Mouse (Mus musculus) forebrain, embryonic 15.5 days (tissue): ENCODE measurements around the gene Terb2. TPM values are rescaled to one million over a fixed set of nuclear protein-coding genes. Genes with fewer than 3 reads are reported as not detected.

ENCODE experiments used
- ATAC-seq: fragments of 200-750 bp; cut with Nextera tagmentation; replicated peaks from 2 replicates; pipeline ENCODE4 v1.8.0; 2017; ENCODE audit warnings: mild to moderate bottlenecking, moderate TSS enrichment, moderate library complexity
- H3K27ac ChIP-seq: fragments of 300-500 bp; sonication (generic); replicated peaks from 2 replicates; pipeline ENCODE4 v1.5.1; 2015; ENCODE audit warnings: mild to moderate bottlenecking, inconsistent platforms
- H3K27me3 ChIP-seq: fragments of 300-500 bp; sonication (generic); 2 replicates; pipeline ENCODE4 v1.6.1; 2015; ENCODE audit warnings: inconsistent platforms
- H3K36me3 ChIP-seq: fragments of 300-500 bp; sonication (generic); 2 replicates; pipeline ENCODE4 v1.6.1; 2015; ENCODE audit warnings: mild to moderate bottlenecking, inconsistent platforms
- H3K4me1 ChIP-seq: fragments of 300-500 bp; sonication (generic); 2 replicates; pipeline ENCODE4 v1.6.1; 2015; ENCODE audit warnings: inconsistent platforms
- H3K4me2 ChIP-seq: fragments of 300-500 bp; sonication (generic); replicated peaks from 2 replicates; pipeline ENCODE4 v1.6.1; 2015; ENCODE audit warnings: mild to moderate bottlenecking, inconsistent platforms
- H3K4me3 ChIP-seq: fragments of 300-500 bp; sonication (generic); 2 replicates; pipeline ENCODE4 v1.5.1; 2015; ENCODE audit warnings: mild to moderate bottlenecking, inconsistent platforms
- H3K9ac ChIP-seq: fragments of 300-500 bp; sonication (generic); replicated peaks from 2 replicates; pipeline ENCODE4 v1.6.1; 2015; ENCODE audit warnings: mild to moderate bottlenecking, inconsistent platforms
- H3K9me3 ChIP-seq: fragments of 300-500 bp; sonication (generic); 2 replicates; pipeline ENCODE4 v1.6.1; 2016; ENCODE audit warnings: inconsistent platforms
- WGBS: fragments of 180-500 bp; shearing (Covaris S2); methylation state at CpG from one replicate; pipeline ENCODE4 v1.1.7; 2015; ENCODE audit warnings: mixed read lengths; 5-methylcytosine and 5-hydroxymethylcytosine counted together
- polyA plus RNA-seq: library from polyadenylated mRNA; unstranded; fragments of >200 nt; fragmentation: Nextera tagmentation; extraction: Ambion mirVana; gene quantifications from 2 replicates; pipeline ENCODE4 v1.2.1, GENCODE M21; 2015

Gene Terb2
- polyA plus RNA-seq, 1 experiment from 2014 or later, result not detected

DNA sequence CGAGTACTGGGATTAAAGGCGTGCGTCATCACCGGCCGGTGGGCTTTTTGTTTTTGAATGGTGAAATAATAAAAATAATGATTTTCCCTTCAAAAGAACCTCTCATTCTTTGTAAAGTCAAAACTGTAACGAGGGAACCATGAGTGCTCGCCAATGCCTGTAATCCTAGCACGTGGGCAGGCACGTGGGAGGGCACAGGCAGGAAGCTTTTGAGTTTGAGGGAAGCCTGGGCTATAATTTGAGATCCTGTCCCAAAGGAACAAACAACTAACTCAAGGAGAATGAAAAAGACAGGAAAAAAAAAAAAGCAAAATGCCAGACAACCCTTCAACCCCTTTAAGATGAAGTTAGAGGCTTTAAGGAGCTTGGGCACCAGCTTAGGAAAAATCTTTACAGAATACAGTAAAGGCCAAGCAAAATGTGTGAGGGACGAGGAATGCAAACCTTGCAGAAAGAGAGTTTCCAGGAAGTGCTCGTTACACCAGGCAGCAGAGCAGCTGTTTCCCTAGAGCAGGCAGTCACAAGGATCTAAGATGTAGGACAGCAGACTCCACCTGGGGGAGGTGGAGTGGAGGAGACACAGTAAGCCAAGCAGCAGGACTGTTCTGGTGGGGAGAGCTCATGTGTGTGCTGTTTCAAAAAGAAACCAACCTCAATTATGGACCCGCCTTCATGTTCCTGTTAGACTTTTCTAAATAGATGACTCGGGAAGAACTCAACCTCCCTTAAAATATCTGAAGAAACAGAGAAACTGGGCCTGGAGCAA is 22.5 kb upstream of the Terb2 start:
- Histone ChIP-seq H3K9me3 (no peaks in the 10 kb centered on the region), H3K4me1 (no peaks in the 10 kb centered on the region), H3K27me3 (no peaks in the 10 kb centered on the region), H3K36me3 (no peaks in the 10 kb centered on the region), H3K4me2 (no peak overlapping the region), H3K27ac (no peak overlapping the region), H3K4me3 (no peak overlapping the region), H3K9ac (no peak overlapping the region)
- 73% methylated on average over 13 of the region's 13 CpGs for WGBS
- ATAC-seq, result no peak

- no peak for ATAC-seq
- Histone ChIP-seq H3K27me3 (no peaks in the 10 kb centered on the region), H3K9me3 (no peaks in the 10 kb centered on the region), H3K36me3 (no peaks in the 10 kb centered on the region), H3K27ac (no peak overlapping the region), H3K4me2 (no peak overlapping the region), H3K4me1 (no peaks in the 10 kb centered on the region), H3K4me3 (no peak overlapping the region), H3K9ac (no peak overlapping the region)
- 83% methylated on average over 11 of the region's 11 CpGs for WGBS
Measured at GRCm38 (mm10) chr2:122164293-122164692, 21.8 kb upstream of the Terb2 start.

DNA sequence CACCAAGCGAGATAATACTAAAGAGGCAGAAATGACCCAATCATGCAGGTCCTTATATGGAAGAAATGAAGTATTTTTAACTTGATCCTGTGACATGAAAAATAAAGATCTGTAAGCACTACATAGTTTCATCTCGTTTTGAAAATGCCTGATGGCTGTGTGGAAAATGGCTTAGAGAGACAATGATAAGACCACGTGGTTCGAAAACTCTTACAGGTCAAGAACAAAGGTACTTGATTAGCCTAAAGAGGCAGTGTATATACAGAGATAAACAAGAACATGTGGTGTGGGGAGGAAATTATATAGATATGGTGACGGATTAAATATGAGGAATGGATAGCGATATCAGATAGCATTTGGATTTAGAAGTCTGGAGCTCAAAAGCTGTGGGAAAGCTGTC is 14.8 kb upstream of the Terb2 start:
- Histone ChIP-seq H3K4me2 (no peak overlapping the region), H3K9ac (no peak overlapping the region), H3K36me3 (no peaks in the 10 kb centered on the region), H3K4me3 (no peak overlapping the region), H3K27ac (no peak overlapping the region), H3K4me1 (no peaks in the 10 kb centered on the region), H3K9me3 (no peaks in the 10 kb centered on the region), H3K27me3 (no peaks in the 10 kb centered on the region)
- 90% methylated on average over 6 of the region's 6 CpGs for WGBS
- no peak for ATAC-seq

- no peak overlapping the region for H3K4me3 ChIP-seq
- no peaks in the 10 kb centered on the region for H3K4me1 ChIP-seq
- no peaks in the 10 kb centered on the region for H3K27me3 ChIP-seq
- H3K9me3 ChIP-seq, result no peaks in the 10 kb centered on the region
- H3K36me3 ChIP-seq, result no peaks in the 10 kb centered on the region
- no peak overlapping the region for H3K4me2 ChIP-seq
- 98% methylated on average over 2 of the region's 2 CpGs for WGBS
- H3K27ac ChIP-seq, result no peak overlapping the region
- H3K9ac ChIP-seq, result no peak overlapping the region
- no peak for ATAC-seq
Measured at GRCm38 (mm10) chr2:122172188-122172587, 13.9 kb upstream of the Terb2 start.

DNA sequence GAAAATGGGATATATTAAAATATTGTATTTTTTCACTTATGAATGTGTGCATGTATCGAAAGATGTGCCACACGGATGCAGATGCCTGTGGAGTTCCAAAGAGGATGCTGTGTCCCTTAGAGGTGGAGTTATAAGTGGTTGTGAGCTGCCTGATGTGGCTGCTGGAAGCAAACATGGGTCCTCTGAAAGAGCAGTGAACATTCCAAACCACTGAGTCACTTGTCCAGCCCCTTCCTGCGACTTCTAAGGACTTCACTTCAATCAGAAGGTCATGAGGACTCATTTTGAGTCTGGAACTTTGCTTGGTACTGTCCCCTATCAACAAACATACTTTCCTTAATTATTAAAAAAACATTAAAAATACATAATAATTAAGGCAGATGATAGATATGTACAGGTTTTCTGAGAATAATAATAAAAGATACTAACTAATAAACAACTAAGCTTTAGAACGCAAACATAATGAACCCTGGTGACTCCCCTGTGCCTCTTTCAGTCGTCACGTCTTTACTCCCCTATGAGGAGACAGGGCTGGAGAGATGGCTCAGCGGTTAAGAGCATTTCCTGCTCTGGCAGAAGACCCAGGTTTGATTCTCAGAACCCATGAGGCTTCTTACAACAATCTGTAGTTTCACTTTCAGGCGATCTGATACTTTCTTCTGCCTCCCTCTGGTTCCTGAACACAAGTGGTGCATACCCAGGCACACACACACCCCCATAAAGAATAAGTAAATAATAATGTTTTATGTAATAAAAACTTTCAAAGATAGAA is 5.8 kb upstream of the Terb2 start:
- WGBS, result 78% methylated on average over 8 of the region's 8 CpGs

DNA sequence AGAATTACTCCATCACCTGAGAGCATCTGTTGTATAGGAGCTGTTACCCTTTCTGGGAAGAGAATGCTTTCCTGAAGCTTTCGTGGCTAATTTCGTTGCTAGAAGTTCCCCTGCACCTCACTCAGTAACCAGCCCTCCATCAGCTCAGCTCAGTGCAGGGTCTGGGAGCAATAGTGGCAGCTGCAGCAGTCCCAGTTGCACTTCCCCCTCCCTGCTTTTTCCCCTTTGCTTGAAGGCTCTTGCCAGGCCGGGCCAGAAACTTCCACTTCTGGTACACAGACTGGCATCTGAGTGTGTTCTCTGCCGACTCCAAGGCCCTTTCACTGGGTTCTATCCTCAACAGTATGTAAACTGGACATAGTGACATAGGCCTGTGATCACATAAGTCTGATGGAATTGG is 986 bp upstream of the Terb2 start:
- ATAC-seq, result no peak
- Histone ChIP-seq H3K36me3 (no peaks in the 10 kb centered on the region), H3K9me3 (no peaks in the 10 kb centered on the region), H3K27me3 (no peaks in the 10 kb centered on the region), H3K27ac (no peak overlapping the region), H3K9ac (no peak overlapping the region), H3K4me3 (no peak overlapping the region), H3K4me1 (no peaks in the 10 kb centered on the region), H3K4me2 (no peak overlapping the region)
- 90% methylated on average over 4 of the region's 4 CpGs for WGBS

More for the DNA sequence above, 5.8 kb upstream of the Terb2 start:
- Histone ChIP-seq H3K9me3 (no peaks in the 10 kb centered on the region), H3K27ac (no peak overlapping the region), H3K4me1 (no peaks in the 10 kb centered on the region), H3K27me3 (no peaks in the 10 kb centered on the region), H3K9ac (no peak overlapping the region), H3K4me2 (no peak overlapping the region), H3K4me3 (no peak overlapping the region), H3K36me3 (no peaks in the 10 kb centered on the region)
- ATAC-seq, result no peak

GRCm38 (mm10) chr2:122186751-122187150 is 679 bp downstream of the Terb2 start:
- Histone ChIP-seq H3K36me3 (no peaks in the 10 kb centered on the region), H3K4me1 (no peaks in the 10 kb centered on the region), H3K4me2 (no peak overlapping the region), H3K4me3 (no peak overlapping the region), H3K9me3 (no peaks in the 10 kb centered on the region), H3K27ac (no peak overlapping the region), H3K27me3 (no peaks in the 10 kb centered on the region), H3K9ac (no peak overlapping the region)
- no peak for ATAC-seq
- WGBS, result 97% methylated on average over 3 of the region's 3 CpGs

- no peaks in the 10 kb centered on the region for H3K9me3 ChIP-seq
Measured at GRCm38 (mm10) chr2:122191849-122192248, 5.8 kb downstream of the Terb2 start.

GRCm38 (mm10) chr2:122194509-122194929 is 8.4 kb downstream of the Terb2 start:
- no peaks in the 10 kb centered on the region for H3K4me1 ChIP-seq
- no peaks in the 10 kb centered on the region for H3K36me3 ChIP-seq
- H3K4me3 ChIP-seq, result no peak overlapping the region
- H3K27ac ChIP-seq, result no peak overlapping the region
- H3K27me3 ChIP-seq, result no peaks in the 10 kb centered on the region
- peak; percentile 77; the same call in 1 of the 2 replicates for ATAC-seq
- 66% methylated on average over 1 of the region's 1 CpGs for WGBS
- no peak overlapping the region for H3K4me2 ChIP-seq
- H3K9ac ChIP-seq, result no peak overlapping the region
- no peaks in the 10 kb centered on the region for H3K9me3 ChIP-seq

More at GRCm38 (mm10) chr2:122191849-122192248, 5.8 kb downstream of the Terb2 start:
- Histone ChIP-seq H3K4me1 (no peaks in the 10 kb centered on the region), H3K4me2 (no peak overlapping the region), H3K27me3 (no peaks in the 10 kb centered on the region), H3K27ac (no peak overlapping the region), H3K9ac (no peak overlapping the region), H3K36me3 (no peaks in the 10 kb centered on the region), H3K4me3 (no peak overlapping the region)
- no peak for ATAC-seq
- 86% methylated on average over 3 of the region's 3 CpGs for WGBS

- H3K27me3 ChIP-seq, result no peaks in the 10 kb centered on the region
- ATAC-seq, result no peak
- no peaks in the 10 kb centered on the region for H3K4me1 ChIP-seq
- H3K9me3 ChIP-seq, result no peaks in the 10 kb centered on the region
- WGBS, result 84% methylated on average over 1 of the region's 1 CpGs
- H3K27ac ChIP-seq, result no peak overlapping the region
- H3K4me2 ChIP-seq, result no peak overlapping the region
- H3K9ac ChIP-seq, result no peak overlapping the region
- H3K4me3 ChIP-seq, result no peak overlapping the region
- no peaks in the 10 kb centered on the region for H3K36me3 ChIP-seq
Measured at GRCm38 (mm10) chr2:122201501-122201900, 15.4 kb downstream of the Terb2 start.

GRCm38 (mm10) chr2:122206440-122207107 is 20.5 kb downstream of the Terb2 start:
- Histone ChIP-seq H3K9ac (no peak overlapping the region), H3K4me2 (no peak overlapping the region), H3K27me3 (no peaks in the 10 kb centered on the region), H3K4me1 (no peaks in the 10 kb centered on the region), H3K36me3 (no peaks in the 10 kb centered on the region), H3K27ac (no peak overlapping the region), H3K9me3 (no peaks in the 10 kb centered on the region), H3K4me3 (no peak overlapping the region)
- WGBS, result 80% methylated on average over 2 of the region's 2 CpGs
- ATAC-seq, result no peak

GRCm38 (mm10) chr2:122210534-122211228 is 24.6 kb downstream of the Terb2 start:
- WGBS, result 59% methylated on average over 3 of the region's 3 CpGs
- Histone ChIP-seq H3K27me3 (no peaks in the 10 kb centered on the region), H3K36me3 (no peaks in the 10 kb centered on the region), H3K4me3 (no peak overlapping the region), H3K27ac (no peak overlapping the region), H3K4me1 (no peaks in the 10 kb centered on the region), H3K4me2 (no peak overlapping the region), H3K9ac (no peak overlapping the region), H3K9me3 (no peaks in the 10 kb centered on the region)
- no peak for ATAC-seq
